Mouse (Mus musculus) heart, adult 2 months (tissue): ENCODE data around the gene Vmn2r-ps159. TPM values are rescaled to one million over a fixed set of nuclear protein-coding genes. Genes with fewer than 3 reads are reported as not detected.
"Not testable (repeated sequence)": the region's sequence is repeated elsewhere in the genome, so short reads cannot be mapped to it uniquely, and the experiment has no call there.

Experiments used
- DNase-seq, 2 experiments: peaks; one replicate each; pipeline ENCODE4 v3.0.0; 2021
- H3K27ac ChIP-seq: fragments of 200-600 bp; 2 replicates; pipeline ENCODE4 v1.8.1; 2022
- H3K27me3 ChIP-seq: fragments of 200-500 bp; 2 replicates; pipeline ENCODE4 v1.6.1; 2012; ENCODE audit warnings: mild to moderate bottlenecking, low read length, inconsistent platforms, mixed read lengths; ENCODE audit not compliant: control insufficient read depth, insufficient read depth
- H3K36me3 ChIP-seq: fragments of 200-500 bp; 2 replicates; pipeline ENCODE4 v1.6.1; 2012; ENCODE audit warnings: low read length, inconsistent platforms; ENCODE audit not compliant: control insufficient read depth, insufficient read depth
- H3K4me1 ChIP-seq: fragments of 200-500 bp; 2 replicates; pipeline ENCODE4 v1.6.1; 2011; ENCODE audit warnings: low read length; ENCODE audit not compliant: control insufficient read depth, insufficient read depth
- H3K4me3 ChIP-seq: fragments of 200-600 bp; 2 replicates; pipeline ENCODE4 v1.8.1; 2022
- H3K79me2 ChIP-seq: fragments of 200-500 bp; replicated peaks from 2 replicates; pipeline ENCODE4 v1.6.1; 2012; ENCODE audit warnings: mild to moderate bottlenecking, inconsistent platforms, low read length, moderate library complexity, mixed read lengths; ENCODE audit not compliant: control insufficient read depth, insufficient read depth
- H3K9ac ChIP-seq: fragments of 200-500 bp; 2 replicates; pipeline ENCODE4 v1.6.1; 2012; ENCODE audit warnings: low read depth, mild to moderate bottlenecking, control low read depth, inconsistent platforms, low read length, mixed read lengths
- CTCF ChIP-seq: fragments of 200-600 bp; IDR thresholded peaks from 2 replicates; pipeline ENCODE4 v1.8.1; 2022; ENCODE audit warnings: antibody characterized with exemption, mild to moderate bottlenecking, moderate library complexity
- EP300 ChIP-seq: fragments of 200-500 bp; IDR thresholded peaks from 2 replicates; pipeline ENCODE4 v1.6.1; 2011; ENCODE audit warnings: low read depth, low read length, control low read depth; ENCODE audit not compliant: insufficient read depth
- POLR2A ChIP-seq: fragments of 200-500 bp; IDR thresholded peaks from 2 replicates; pipeline ENCODE4 v1.6.1; 2011; ENCODE audit warnings: mild to moderate bottlenecking, low read depth, low read length, control low read depth; ENCODE audit not compliant: insufficient read depth
- WGBS: fragments of 180-500 bp; shearing (Covaris S2); methylation state at CpG from one replicate; pipeline ENCODE4 v1.1.7; 2018; 5-methylcytosine and 5-hydroxymethylcytosine counted together
- intact Hi-C: fragments of 180-260 bp; cut with DNase I; formaldehyde crosslinking; loops from one replicate; pipeline ENCODE4 v1.15.1; 2025
- long read RNA-seq: library from polyadenylated mRNA; stranded (forward); transcript quantifications from one replicate; pipeline ENCODE4 v2.0.0, GENCODE M21; 2021
- polyA plus RNA-seq: library from polyadenylated mRNA; depleted of rRNA; stranded (reverse); fragments of >200 nt; gene quantifications from 2 replicates; pipeline ENCODE4 v1.2.3, GENCODE M21; 2012; rRNA removed
- total RNA-seq, 2 experiments: library from RNA; stranded (reverse); gene quantifications; 2 replicates each; pipeline ENCODE4 v1.2.3; 2021

Vmn2r-ps159 gene
- total RNA-seq = not detected
- not detected in 2 replicates for polyA plus RNA-seq
- long read RNA-seq = 0 reads

GRCm38 (mm10) chr4:156330803-156331202 is at the start of gene Vmn2r-ps159:
Gene Vmn2r-ps159 (plus strand): TSS chr4:156331103.
- H3K9ac ChIP-seq, H3K79me2 ChIP-seq, H3K27ac ChIP-seq, DNase-seq, H3K4me1 ChIP-seq, H3K27me3 ChIP-seq, H3K4me3 ChIP-seq, H3K36me3 ChIP-seq, intact Hi-C loops: not testable (repeated sequence)
- 53% methylated on average over 3 of the region's 3 CpGs for WGBS

GRCm38 (mm10) chr4:156341601-156342504 is 10.9 kb downstream of the Vmn2r-ps159 start:
- H3K27ac ChIP-seq, intact Hi-C loops, H3K27me3 ChIP-seq, H3K36me3 ChIP-seq, H3K9ac ChIP-seq, H3K4me3 ChIP-seq, H3K79me2 ChIP-seq, DNase-seq, H3K4me1 ChIP-seq: not testable (repeated sequence)
- WGBS = 68% methylated on average over 4 of the region's 4 CpGs

GRCm38 (mm10) chr4:156342569-156343325 is 11.8 kb downstream of the Vmn2r-ps159 start:
- Histone ChIP-seq H3K4me3 (no peak overlapping the region), H3K27ac (no peak overlapping the region), H3K79me2 (no peaks in the 10 kb centered on the region), H3K36me3 (no peaks in the 10 kb centered on the region), H3K4me1 (no peaks in the 10 kb centered on the region), H3K27me3 (no peaks in the 10 kb centered on the region), H3K9ac (no peak overlapping the region)
- no peak for DNase-seq
- no peak for TF ChIP-seq CTCF
- TF ChIP-seq EP300 = no peak
- no peak for TF ChIP-seq POLR2A
- WGBS = 71% methylated on average over 2 of the region's 2 CpGs
- intact Hi-C loops = no loop called here

- Histone ChIP-seq H3K79me2 (no peaks in the 10 kb centered on the region), H3K4me3 (no peak overlapping the region), H3K27ac (no peak overlapping the region), H3K4me1 (no peaks in the 10 kb centered on the region), H3K27me3 (no peaks in the 10 kb centered on the region), H3K9ac (no peak overlapping the region), H3K36me3 (no peaks in the 10 kb centered on the region)
- DNase-seq = no peak
- TF ChIP-seq EP300 (no peak), POLR2A (no peak), CTCF (no peak)
- intact Hi-C loops = no loop called here
- WGBS = 84% methylated on average over 1 of the region's 1 CpGs
These were observed 12.4 kb downstream of the Vmn2r-ps159 start for GRCm38 (mm10) chr4:156343332-156343731.

- H3K27me3 ChIP-seq, H3K4me3 ChIP-seq, DNase-seq, intact Hi-C loops, H3K9ac ChIP-seq, H3K79me2 ChIP-seq, H3K36me3 ChIP-seq, H3K27ac ChIP-seq, H3K4me1 ChIP-seq: not testable (repeated sequence)
- WGBS = 43% methylated on average over 3 of the region's 3 CpGs
These were observed 26.0 kb downstream of the Vmn2r-ps159 start for GRCm38 (mm10) chr4:156356756-156357437.

Other genes starting within 250 kb of the Vmn2r-ps159 start
- 1 to 10 TPM; 1.7 to 3.5 TPM for gene 9430015G10Rik, start 221.1 kb upstream of the Vmn2r-ps159 start, total RNA-seq
- gene 9430015G10Rik, start 221.1 kb upstream of the Vmn2r-ps159 start, polyA plus RNA-seq = 5.9 and 7.5 TPM in 2 replicates
- gene Rnf223, start 200.6 kb upstream of the Vmn2r-ps159 start, total RNA-seq = under 1 TPM in 1 of 2 experiments, not detected in 1; 0.07 TPM
- 0.09 and 0.14 TPM in 2 replicates for gene Rnf223, start 200.6 kb upstream of the Vmn2r-ps159 start, polyA plus RNA-seq
- gene Agrn, start 133.6 kb upstream of the Vmn2r-ps159 start, total RNA-seq = 10 to 100 TPM; 24.3 to 26.9 TPM
- gene Agrn, start 133.6 kb upstream of the Vmn2r-ps159 start, polyA plus RNA-seq = 50.4 and 70.1 TPM in 2 replicates
- 1 to 10 TPM; 3.2 to 4.5 TPM for gene Isg15, start 130.3 kb upstream of the Vmn2r-ps159 start, total RNA-seq
- gene Isg15, start 130.3 kb upstream of the Vmn2r-ps159 start, polyA plus RNA-seq = 6.9 and 8.3 TPM in 2 replicates
- gene AW011738, start 127.8 kb upstream of the Vmn2r-ps159 start, total RNA-seq = 10 to 100 TPM in 1 of 2 experiments, 1 to 10 TPM in 1; 9.7 to 12.1 TPM
- 4.6 and 4.8 TPM in 2 replicates for gene AW011738, start 127.8 kb upstream of the Vmn2r-ps159 start, polyA plus RNA-seq
- gene Perm1, start 115.2 kb upstream of the Vmn2r-ps159 start, total RNA-seq = 100 to 1,000 TPM; 273 to 332 TPM
- 163 and 257 TPM in 2 replicates for gene Perm1, start 115.2 kb upstream of the Vmn2r-ps159 start, polyA plus RNA-seq
- gene Plekhn1, start 96.2 kb upstream of the Vmn2r-ps159 start, total RNA-seq = 10 to 100 TPM in 1 of 2 experiments, 1 to 10 TPM in 1; 9.7 to 10.8 TPM
- 25.2 and 28.0 TPM in 2 replicates for gene Plekhn1, start 96.2 kb upstream of the Vmn2r-ps159 start, polyA plus RNA-seq
- 10 to 100 TPM; 24.8 to 25.1 TPM for gene Noc2l, start 95.1 kb upstream of the Vmn2r-ps159 start, total RNA-seq
- 33.9 and 45.5 TPM in 2 replicates for gene Noc2l, start 95.1 kb upstream of the Vmn2r-ps159 start, polyA plus RNA-seq
- not detected for gene Samd11, start 75.4 kb upstream of the Vmn2r-ps159 start, total RNA-seq
- gene Samd11, start 75.4 kb upstream of the Vmn2r-ps159 start, polyA plus RNA-seq = 0.09 and 0.61 TPM in 2 replicates